Mouse (Mus musculus) kidney, adult 11 months (tissue): ENCODE results near the gene Zfp799.

Source experiments
- DNase-seq: peaks from one replicate; pipeline ENCODE4 v3.0.0; 2022

The Zfp799 gene

GRCm38 (mm10) chr17:32786944-32787343 is 43.1 kb downstream of the Zfp799 start:
- no peak for DNase-seq

- DNase-seq: no peak
Observed at GRCm38 (mm10) chr17:32785656-32786055, 44.4 kb downstream of the Zfp799 start.

GRCm38 (mm10) chr17:32777564-32777963 is 52.5 kb downstream of the Zfp799 start:
- DNase-seq: no peak

GRCm38 (mm10) chr17:32771213-32771612 is 58.8 kb downstream of the Zfp799 start:
- DNase-seq: no peak

- DNase-seq: no peak
Observed at GRCm38 (mm10) chr17:32766422-32766821, 63.6 kb downstream of the Zfp799 start.
